Mouse (Mus musculus) bone marrow, adult 2 months (tissue): ENCODE data around the gene Ccp110.
A peak's percentile ranks its signal among the peaks of the same experiment; 100 is the strongest.

Experiments
- CTCF ChIP-seq: fragments of 200-500 bp; IDR thresholded peaks from 2 replicates; pipeline ENCODE4 v1.5.1; 2011; ENCODE audit warnings: low read length, control low read depth; ENCODE audit not compliant: control insufficient read depth, insufficient read depth
- POLR2A ChIP-seq: fragments of 200-500 bp; IDR thresholded peaks from 2 replicates; pipeline ENCODE4 v1.6.1; 2011; ENCODE audit warnings: low read depth, mild to moderate bottlenecking, control low read depth, low read length, borderline replicate concordance; ENCODE audit not compliant: control insufficient read depth

DNA sequence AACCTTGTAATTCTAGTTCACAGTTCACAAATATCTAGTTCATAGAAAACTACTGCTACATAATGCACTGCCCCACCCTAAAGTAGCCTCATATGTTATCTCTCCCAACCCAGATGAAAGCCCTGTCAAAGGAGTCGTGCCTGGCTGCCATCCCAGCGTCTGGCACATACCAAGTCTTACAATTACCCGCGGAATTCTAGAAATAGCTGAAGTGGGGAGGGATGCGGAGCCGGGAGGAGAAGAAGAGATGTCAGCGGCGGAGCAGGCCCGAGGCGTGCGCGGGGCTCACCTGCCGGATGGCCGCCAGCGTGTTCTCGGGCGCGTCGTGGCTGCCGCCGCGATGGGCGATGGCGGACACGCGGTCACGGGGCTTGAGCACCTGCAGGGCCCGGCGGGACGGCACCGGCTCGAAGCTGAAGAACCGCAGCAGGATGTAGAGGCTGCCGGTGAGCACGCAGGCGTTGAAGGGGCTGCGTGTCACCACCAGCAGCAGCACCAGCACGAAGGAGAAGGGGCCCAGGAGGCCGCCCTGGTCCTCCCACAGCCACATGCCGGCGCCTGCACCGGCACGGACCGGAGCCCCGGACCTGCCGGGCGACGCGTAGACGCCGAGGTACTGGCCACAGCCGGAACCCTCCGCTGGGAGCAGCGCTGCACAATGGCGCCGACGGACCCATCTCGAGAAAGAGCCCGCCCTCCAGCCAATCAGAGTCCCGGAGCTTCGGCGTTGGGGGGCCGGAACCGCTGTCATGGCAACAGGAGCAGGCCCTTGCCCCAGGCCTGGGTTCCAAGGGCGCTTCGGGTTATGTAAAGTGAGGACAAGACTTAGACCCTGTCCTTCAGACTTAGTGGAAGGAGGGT is 7.0 kb upstream of the Ccp110 start, which contains the start of gene Gde1:
- no peak for TF ChIP-seq CTCF
- TF ChIP-seq POLR2A, result peak; percentile 57; the same call in 1 of the 2 replicates
